Mouse (Mus musculus) liver, adult 2 months (tissue): ENCODE results near the gene Fmo6. TPM values are rescaled to one million over a fixed set of nuclear protein-coding genes. Genes with fewer than 3 reads are reported as not detected.

ENCODE experiments used
- DNase-seq: peaks from one replicate; pipeline ENCODE4 v3.0.0-alpha.2; 2011; ENCODE audit warnings: low read depth, low spot score; ENCODE audit errors: extremely low read depth
- H3K27ac ChIP-seq: fragments of 200-500 bp; replicated peaks from 2 replicates; pipeline ENCODE4 v1.5.1; 2012; ENCODE audit warnings: low read depth, mild to moderate bottlenecking, control low read depth, inconsistent platforms, low read length; ENCODE audit not compliant: insufficient read depth
- H3K27me3 ChIP-seq: fragments of 200-500 bp; 2 replicates; pipeline ENCODE4 v1.6.1; 2012; ENCODE audit warnings: mild to moderate bottlenecking, moderate library complexity, low read length, inconsistent platforms; ENCODE audit not compliant: control insufficient read depth, insufficient read depth
- H3K36me3 ChIP-seq: fragments of 200-500 bp; 2 replicates; pipeline ENCODE4 v1.6.1; 2012; ENCODE audit warnings: low read length, inconsistent platforms; ENCODE audit not compliant: control insufficient read depth, insufficient read depth
- H3K4me1 ChIP-seq: fragments of 200-500 bp; 2 replicates; pipeline ENCODE4 v1.6.1; 2011; ENCODE audit warnings: low read length; ENCODE audit not compliant: control insufficient read depth, insufficient read depth
- H3K4me3 ChIP-seq: fragments of 200-500 bp; 2 replicates; pipeline ENCODE4 v1.5.1; 2011; ENCODE audit warnings: low read depth, mild to moderate bottlenecking, control low read depth, low read length, moderate library complexity; ENCODE audit not compliant: insufficient read depth
- H3K79me2 ChIP-seq: fragments of 200-500 bp; 2 replicates; pipeline ENCODE4 v1.6.1; 2012; ENCODE audit warnings: inconsistent platforms, mild to moderate bottlenecking, low read length, moderate library complexity; ENCODE audit not compliant: control insufficient read depth, insufficient read depth
- H3K9ac ChIP-seq: fragments of 200-500 bp; 2 replicates; pipeline ENCODE4 v1.6.1; 2012; ENCODE audit warnings: low read depth, mild to moderate bottlenecking, control low read depth, inconsistent platforms, low read length
- CTCF ChIP-seq: fragments of 200-500 bp; IDR thresholded peaks from 2 replicates; pipeline ENCODE4 v1.5.1; 2011; ENCODE audit warnings: low read depth, low read length, control low read depth
- POLR2A ChIP-seq: fragments of 200-500 bp; IDR thresholded peaks from 2 replicates; pipeline ENCODE4 v1.6.1; 2011; ENCODE audit warnings: low read length, control low read depth; ENCODE audit not compliant: insufficient read depth; ENCODE audit errors: extremely low read depth
- WGBS: fragments of 180-500 bp; shearing (Covaris S2); methylation state at CpG from one replicate; pipeline ENCODE4 v1.1.7; 2018; 5-methylcytosine and 5-hydroxymethylcytosine counted together
- polyA plus RNA-seq: library from polyadenylated mRNA; depleted of rRNA; stranded (reverse); fragments of >200 nt; gene quantifications from 2 replicates; pipeline ENCODE4 v1.2.3, GENCODE M21; 2012
- total RNA-seq: library from RNA; depleted of rRNA; stranded (reverse); fragments of >200 nt; gene quantifications from 2 replicates; pipeline ENCODE4 v1.2.3, GENCODE M21; 2014

Fmo6 gene
- total and polyA plus RNA-seq, 2 experiments: not detected

GRCm38 (mm10) chr1:162901879-162902278 lies 35.4 kb downstream of the Fmo6 start:
- 90% methylated on average over 4 of the region's 4 CpGs for WGBS
- TF ChIP-seq CTCF (no peak), POLR2A (no peak)
- Histone ChIP-seq H3K36me3 (no peaks in the 10 kb centered on the region), H3K4me1 (peaks cover 5% of the 10 kb centered on the region), H3K27ac (no peak overlapping the region), H3K9ac (no peak overlapping the region), H3K79me2 (no peaks in the 10 kb centered on the region), H3K4me3 (no peak overlapping the region), H3K27me3 (no peaks in the 10 kb centered on the region)
- DNase-seq: no peak

GRCm38 (mm10) chr1:162897838-162898811 lies 39.2 kb downstream of the Fmo6 start, which contains the start of gene Fmo2:
Fmo2 (minus strand) TSS chr1:162898726.
- Histone ChIP-seq H3K9ac (peak within 1 kb of the TSS; percentile 75), H3K4me3 (peak within 1 kb of the TSS; percentile 55), H3K4me1 (peaks cover 5% of the 10 kb centered on the region), H3K36me3 (no peaks in the 10 kb centered on the region), H3K27me3 (no peaks in the 10 kb centered on the region), H3K79me2 (no peaks in the 10 kb centered on the region), H3K27ac (peak within 1 kb of the TSS; percentile 97)
- peak; percentile 94 for DNase-seq
- WGBS: 16% methylated on average over 14 of the region's 14 CpGs
- TF ChIP-seq POLR2A (no peak), CTCF (no peak)

- H3K79me2 ChIP-seq: no peaks in the 10 kb centered on the region
- H3K36me3 ChIP-seq: no peaks in the 10 kb centered on the region
- no peak overlapping the region; the same call in 1 of the 2 replicates for H3K9ac ChIP-seq
- H3K27me3 ChIP-seq: no peaks in the 10 kb centered on the region
- no peak overlapping the region for H3K4me3 ChIP-seq
- 13% methylated on average over 6 of the region's 6 CpGs for WGBS
- H3K4me1 ChIP-seq: peaks cover 7% of the 10 kb centered on the region
- no peak overlapping the region for H3K27ac ChIP-seq
- no peak for TF ChIP-seq POLR2A
- TF ChIP-seq CTCF: peak; percentile 69
- DNase-seq: no peak
Observed at GRCm38 (mm10) chr1:162895900-162896299, 41.4 kb downstream of the Fmo6 start.

- no peak overlapping the region for H3K9ac ChIP-seq
- H3K36me3 ChIP-seq: 0 out of 2 replicates have a peak, but pooled peaks cover 1% of the 10 kb centered on the region
- no peak for DNase-seq
- H3K27ac ChIP-seq: no peak overlapping the region
- 69% methylated on average over 6 of the region's 6 CpGs for WGBS
- peaks cover 5% of the 10 kb centered on the region for H3K4me1 ChIP-seq
- H3K79me2 ChIP-seq: no peaks in the 10 kb centered on the region
- H3K27me3 ChIP-seq: no peaks in the 10 kb centered on the region
- TF ChIP-seq CTCF (no peak), POLR2A (no peak)
- no peak overlapping the region for H3K4me3 ChIP-seq
Observed at GRCm38 (mm10) chr1:162893014-162893413, 44.3 kb downstream of the Fmo6 start.

GRCm38 (mm10) chr1:162891980-162892451 lies 45.3 kb downstream of the Fmo6 start:
- 7% methylated on average over 6 of the region's 6 CpGs for WGBS
- peak; percentile 69 for DNase-seq
- Histone ChIP-seq H3K27me3 (no peaks in the 10 kb centered on the region), H3K4me3 (no peak overlapping the region), H3K9ac (no peak overlapping the region), H3K4me1 (peaks cover 2% of the 10 kb centered on the region; the same call in 1 of the 2 replicates), H3K79me2 (no peaks in the 10 kb centered on the region), H3K27ac (0 out of 2 replicates have a peak overlapping the region, but pooled peaks have one; percentile 46), H3K36me3 (0 out of 2 replicates have a peak, but pooled peaks cover 2% of the 10 kb centered on the region)
- TF ChIP-seq POLR2A: no peak
- no peak for TF ChIP-seq CTCF
